Mouse (Mus musculus): ENCODE results near the gene Sp3.
"Not testable (repeated sequence)": the region's sequence is repeated elsewhere in the genome, so short reads cannot be mapped to it uniquely, and the experiment has no call there.

The Sp3 gene

GRCm38 (mm10) chr2:72988945-72989344 lies 8.7 kb upstream of the Sp3 start:
- DNase-seq: not testable (repeated sequence)

DNA sequence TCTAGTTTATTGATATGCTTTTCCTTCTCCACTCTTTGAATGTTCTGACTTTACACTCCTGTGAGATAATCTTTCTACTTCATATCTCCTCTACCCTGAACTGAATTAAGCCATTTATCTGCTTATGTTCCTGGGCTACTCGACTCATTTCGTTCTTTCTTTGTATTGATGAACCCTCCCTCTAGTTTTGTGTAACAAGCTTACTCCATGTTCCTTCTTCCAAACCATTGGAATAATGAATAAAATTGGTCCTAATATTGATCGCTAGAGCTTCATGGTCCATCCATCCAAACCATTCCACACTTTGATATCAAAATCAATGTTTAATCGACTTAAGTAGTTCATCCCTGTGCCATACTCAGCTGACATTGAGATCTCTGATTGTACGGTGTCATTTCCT lies 6.4 kb upstream of the Sp3 start, which contains the start of gene Gm11084:
Gene Gm11084 (minus strand): TSS at position 101 of the 400 bp plus-strand sequence.
- no peak for DNase-seq

GRCm38 (mm10) chr2:72985516-72985915 lies 5.3 kb upstream of the Sp3 start:
- no peak for DNase-seq

- DNase-seq: no peak
These were observed 4.6 kb upstream of the Sp3 start for GRCm38 (mm10) chr2:72984806-72985205.

GRCm38 (mm10) chr2:72983211-72983610 lies 3.0 kb upstream of the Sp3 start:
- no peak for DNase-seq

DNA sequence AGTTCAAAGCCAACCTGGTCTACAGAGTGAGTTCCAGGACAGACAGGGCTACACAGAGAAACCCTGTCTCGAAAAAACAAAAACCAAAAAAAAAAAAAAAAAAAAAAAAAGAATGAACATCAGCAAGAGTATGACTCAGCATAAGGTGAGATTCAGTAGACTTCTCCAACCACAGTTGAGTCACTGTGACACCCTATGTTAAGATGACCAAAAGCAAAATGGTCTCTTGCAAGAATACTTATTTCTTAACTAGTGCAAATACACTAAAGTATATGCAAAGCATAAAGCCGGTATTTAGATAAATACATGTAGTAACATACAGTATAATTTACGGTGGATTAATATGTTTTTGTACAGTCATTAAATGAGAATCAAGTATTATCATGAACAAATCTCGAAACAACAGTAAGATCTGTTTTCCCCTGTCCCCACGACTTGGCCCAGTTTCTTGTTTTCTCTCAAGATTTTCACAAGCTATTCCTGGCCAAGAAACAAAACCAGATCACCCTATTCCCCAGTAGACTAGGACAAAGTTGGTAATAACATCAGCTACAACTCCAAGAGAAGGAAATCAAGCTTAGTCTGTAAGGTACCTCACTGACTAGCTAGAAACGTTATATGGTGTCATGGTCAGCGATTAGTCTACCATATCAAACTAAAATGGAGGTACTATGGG lies 2.0 kb upstream of the Sp3 start:
- no peak for DNase-seq

DNA sequence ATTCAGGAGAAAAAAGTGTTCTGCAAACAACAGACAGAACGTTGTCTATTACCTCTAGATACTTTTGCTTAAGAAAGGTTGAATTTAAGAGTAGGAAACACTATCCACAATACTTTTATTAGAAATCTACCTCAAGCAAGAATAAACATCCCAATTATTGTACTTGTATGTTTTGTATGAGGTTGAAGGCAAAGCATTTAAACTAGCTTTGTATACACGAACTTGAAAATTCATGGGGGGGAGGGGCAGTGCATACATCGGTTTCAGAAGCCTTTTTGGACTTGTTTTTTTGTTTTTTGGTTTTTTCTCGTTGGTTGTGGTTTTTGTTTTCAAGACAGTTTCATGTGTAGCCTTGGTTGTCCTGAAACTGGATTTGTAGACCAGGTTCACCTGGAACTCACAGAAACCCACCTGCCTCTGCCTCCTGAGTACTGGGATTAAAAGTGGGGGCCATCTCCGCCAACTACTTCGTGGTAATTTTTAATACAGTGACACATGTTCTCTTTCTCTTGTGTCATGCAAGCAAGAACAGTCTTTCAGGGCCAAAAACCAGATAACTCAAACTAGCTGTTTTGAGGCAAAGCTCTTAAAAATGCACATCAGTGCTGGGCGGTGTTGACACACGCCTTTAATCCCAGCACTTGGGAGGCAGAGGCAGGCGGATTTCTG lies 1.3 kb upstream of the Sp3 start:
- DNase-seq: no peak

GRCm38 (mm10) chr2:72981075-72981420 lies 802 bp upstream of the Sp3 start:
- DNase-seq: no peak

DNA sequence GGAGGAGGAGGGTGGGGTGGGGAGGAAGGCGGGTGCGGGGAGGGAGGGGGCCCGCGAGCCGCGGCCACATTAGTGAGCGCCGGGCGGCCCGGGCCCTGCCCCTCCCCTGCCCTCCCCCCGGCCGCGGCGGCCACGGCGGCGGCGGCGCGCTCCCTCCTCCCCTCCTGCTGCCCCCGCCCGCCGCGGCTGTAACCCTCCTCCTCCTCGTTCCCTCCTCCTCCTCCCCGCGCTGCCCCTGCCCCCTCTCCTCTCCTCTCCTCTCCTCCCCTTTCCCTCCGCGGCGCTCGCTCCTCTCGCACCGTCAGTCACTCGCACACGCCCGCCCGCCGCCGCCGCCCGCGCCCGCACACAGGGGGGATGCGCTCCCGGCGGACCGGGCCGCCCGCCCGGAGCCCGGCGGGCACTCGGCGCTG lies 581 bp downstream of the Sp3 start:
- DNase-seq: peak; percentile 81 to 82

DNA sequence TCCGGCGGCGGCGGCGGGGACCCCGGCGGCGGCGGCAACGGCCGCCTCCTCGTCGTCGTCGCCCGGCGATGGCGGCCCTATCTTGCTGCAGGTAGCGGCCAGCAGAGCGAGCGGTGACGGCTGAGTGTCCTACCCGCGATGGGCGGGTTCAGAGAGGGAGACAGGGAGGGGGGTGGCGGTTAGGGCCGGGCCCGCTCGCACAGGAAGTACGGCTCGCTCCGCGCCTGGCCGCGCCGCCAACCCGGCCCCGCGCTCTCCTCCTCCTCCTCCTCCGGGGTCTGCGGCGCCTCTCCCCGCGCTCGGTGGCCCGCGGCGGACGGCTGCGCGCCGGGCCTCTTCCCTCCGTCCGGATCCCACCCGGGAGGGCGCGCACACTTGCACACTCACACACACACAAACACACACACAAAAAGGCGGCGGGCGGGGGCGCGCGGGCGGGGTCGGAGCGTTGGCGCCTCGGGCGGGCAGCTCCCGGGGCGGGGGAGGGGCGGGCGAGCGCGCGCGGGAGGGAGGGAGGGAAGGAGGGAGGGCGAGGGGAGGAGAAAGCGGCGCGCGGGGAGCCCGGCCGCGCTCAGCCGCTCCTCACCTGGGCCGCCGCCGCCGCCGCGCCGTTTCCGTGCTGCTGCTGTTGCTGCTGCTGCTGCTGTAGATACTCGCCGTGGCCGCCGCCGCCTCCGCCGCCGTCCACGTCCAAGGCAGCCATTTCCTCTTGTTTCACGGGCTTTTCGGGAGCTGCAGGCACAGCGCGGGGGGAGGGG lies 1.2 kb downstream of the Sp3 start:
- DNase-seq: peak; percentile 91

DNA sequence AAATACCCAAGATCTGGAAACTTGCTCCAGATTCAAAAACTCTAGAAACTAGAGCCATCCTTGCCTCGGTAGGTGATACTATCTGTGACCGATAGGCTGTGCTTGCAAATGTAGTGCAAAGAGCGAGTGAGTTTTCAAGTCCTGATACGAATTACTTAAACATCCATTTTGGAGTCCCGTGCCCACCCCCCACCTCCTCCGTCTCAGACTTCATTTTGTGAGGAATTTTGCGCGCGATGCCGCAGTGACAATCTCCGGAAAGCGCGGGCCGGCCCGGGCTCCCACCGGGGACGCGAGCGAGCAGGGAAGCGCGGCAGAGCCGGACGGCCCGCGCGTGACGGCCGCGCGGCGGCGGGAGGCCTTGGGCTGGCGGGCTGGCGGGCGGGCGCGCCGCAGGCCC lies 1.8 kb downstream of the Sp3 start:
- DNase-seq: peak in 1 of 2 experiments; percentile 78

DNA sequence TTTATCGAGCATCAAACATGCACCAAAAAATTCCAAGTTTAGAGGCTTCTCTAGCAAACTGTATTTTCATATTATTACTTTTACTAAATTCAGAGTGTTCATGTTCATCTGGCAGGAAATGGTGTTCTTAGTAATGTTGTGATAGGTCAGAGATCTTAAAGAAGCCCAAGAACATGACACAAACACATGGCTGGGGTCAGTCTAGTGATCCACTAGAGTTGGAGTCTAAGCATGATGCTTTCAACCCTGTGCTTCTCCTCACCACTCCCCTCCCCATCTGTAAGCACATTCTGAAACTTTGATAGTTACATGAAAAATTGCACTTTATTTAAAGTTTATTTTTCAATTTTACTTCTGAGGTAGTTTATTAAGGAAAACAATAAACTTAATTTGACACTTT lies 3.0 kb downstream of the Sp3 start:
- no peak for DNase-seq

DNA sequence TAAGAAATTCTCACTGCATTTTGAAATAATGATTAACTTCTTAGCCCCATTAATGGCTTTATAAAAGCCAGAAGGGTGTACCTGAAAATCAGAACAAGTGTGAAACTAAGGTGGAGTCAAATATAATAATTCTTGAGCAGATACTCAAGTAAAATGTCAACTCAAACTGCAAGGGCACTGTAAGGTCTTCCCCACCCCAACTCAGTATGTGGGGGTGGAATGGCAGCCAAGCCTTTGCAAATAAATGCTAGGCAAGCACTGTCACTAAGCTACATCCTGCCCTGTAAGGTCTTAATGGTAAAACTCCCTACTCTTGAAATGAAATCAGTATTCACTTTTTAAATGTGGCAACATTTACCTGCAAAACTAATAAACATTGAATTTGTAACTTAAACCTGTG lies 4.2 kb downstream of the Sp3 start:
- no peak for DNase-seq

- DNase-seq: no peak
These were observed 9.4 kb downstream of the Sp3 start for GRCm38 (mm10) chr2:72970831-72971230.

DNA sequence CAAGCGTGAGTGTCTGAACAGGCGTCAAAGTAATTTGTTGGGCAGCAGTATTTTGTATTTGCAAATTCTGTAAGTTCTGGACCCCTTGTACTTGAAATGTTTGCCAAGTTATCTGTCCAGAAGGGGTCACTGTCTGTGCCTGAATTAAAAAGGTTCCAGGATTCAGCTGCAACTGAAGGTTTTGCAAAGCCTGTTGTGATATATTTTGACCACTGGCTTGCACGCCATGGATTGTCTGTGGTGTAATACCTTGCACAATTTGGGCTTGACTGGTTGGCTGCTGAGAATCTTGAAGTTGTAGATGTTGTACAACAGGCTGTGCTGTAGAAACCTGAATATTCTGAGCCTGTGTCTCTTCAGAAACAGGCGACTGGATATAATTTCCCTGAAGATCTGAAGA lies 9.9 kb downstream of the Sp3 start:
- DNase-seq: peak in 1 of 2 experiments; percentile 13

DNA sequence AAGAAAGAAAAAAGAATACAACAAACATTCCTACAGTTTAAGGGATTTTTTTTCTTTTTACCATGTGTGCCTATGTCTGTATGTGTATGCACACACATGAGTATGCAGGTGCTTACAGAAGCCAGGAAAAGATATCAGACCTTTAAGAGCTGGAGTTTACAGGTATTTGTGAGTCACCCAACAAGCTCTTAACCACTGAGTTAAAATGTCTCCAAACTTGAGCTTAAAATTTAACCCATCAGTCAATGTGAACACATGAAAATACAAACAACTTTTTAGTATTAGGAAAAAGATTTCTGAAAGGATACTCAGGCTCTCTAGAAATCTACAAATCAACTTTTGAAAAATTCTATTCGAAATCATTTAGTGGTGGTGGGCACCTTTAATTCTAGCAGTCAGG lies 11.7 kb downstream of the Sp3 start:
- no peak for DNase-seq

DNA sequence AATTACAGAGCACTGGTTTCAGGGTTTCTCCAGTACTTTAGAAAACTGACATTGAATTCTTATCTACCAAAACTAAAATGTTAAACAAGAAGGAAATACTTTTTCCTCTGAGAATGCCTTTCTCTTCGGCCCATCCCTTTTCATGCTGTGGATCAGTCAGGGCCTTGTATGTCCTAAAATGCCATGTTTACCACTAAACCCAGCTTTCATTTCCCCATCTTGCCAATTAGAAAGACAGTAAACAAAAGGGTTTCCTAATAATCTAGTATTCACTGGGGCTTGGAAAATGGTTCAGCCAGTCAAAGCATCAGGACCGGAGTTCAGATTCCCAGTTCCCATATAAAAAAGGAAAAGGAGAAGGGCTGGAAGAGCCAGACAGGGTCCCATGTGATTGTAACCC lies 14.8 kb downstream of the Sp3 start:
- no peak for DNase-seq

GRCm38 (mm10) chr2:72956415-72956814 lies 23.8 kb downstream of the Sp3 start:
- DNase-seq: no peak

- no peak for DNase-seq
These were observed 27.3 kb downstream of the Sp3 start for GRCm38 (mm10) chr2:72952979-72953378.

DNA sequence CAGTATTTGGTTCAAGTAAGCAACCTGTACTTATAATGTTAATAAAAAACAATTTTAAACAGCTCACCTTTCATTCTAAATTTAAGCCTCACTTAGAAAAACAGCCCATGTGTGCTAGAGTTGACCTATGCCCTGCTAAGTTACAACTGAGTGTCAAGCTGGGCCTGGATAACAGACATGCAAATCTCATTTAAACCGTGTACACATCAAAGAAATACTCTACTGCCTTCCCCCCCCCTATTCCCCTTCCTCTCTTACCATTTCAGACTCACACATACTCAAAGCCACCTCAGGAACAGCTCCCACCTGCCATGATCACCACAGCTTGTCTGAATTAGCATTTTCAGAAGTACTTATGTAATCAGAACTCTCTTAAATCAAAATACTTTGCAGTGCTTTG lies 44.3 kb downstream of the Sp3 start:
- DNase-seq: no peak

- DNase-seq: no peak
These were observed 48.1 kb downstream of the Sp3 start for GRCm38 (mm10) chr2:72932186-72932585.

DNA sequence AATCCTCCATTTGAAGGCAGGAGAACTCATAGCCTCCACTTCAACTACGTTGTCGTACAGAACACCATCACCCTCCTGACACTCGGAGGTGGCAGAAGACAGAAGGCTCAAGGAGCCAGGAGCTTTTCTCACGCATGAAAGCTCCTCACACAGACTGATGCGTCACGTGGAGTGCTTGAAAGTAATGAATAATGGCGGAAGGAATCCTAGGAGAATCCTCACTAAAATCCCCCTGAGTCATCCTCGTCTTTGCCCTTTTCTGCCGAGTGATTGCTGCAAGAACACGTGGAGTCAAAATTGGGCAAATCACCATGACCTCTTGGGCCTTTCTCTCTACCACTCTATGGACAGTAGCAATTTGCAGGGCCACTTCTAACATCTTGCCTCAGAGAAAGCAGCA lies 55.3 kb downstream of the Sp3 start:
- DNase-seq: no peak

GRCm38 (mm10) chr2:72916170-72916569 lies 64.1 kb downstream of the Sp3 start:
- no peak for DNase-seq
